Comparison of ENCODE assay signal across 21 mouse cellular contexts in genomic region chr14:36852972-36853371, GRCm38 (mm10).
DNase-seq lines count a peak whose midpoint lies in the region; ATAC-seq and TF ChIP-seq lines count a peak whose summit lies in the region.
"Had no signal": no experiment of that assay in that cellular context is flagged by ENCODE, and none has a peak within 500 bp of the region (broad histone marks: within the 10 kb centered on the region; RNA-seq: fewer than 3 reads in every experiment).

No protein-coding gene starts in this region.

- no peak overlapping the region for H3K27ac ChIP-seq in kidney, embryonic 15.5 days
- H3K27ac ChIP-seq in CH12.LX (ENCODE audit: insufficient read depth, low read depth): no peak overlapping the region
- H3K27ac ChIP-seq in limb, embryonic 13.5 days: no peak overlapping the region
- no peak overlapping the region for H3K27ac ChIP-seq in hindbrain, embryonic 12.5 days
- H3K27ac ChIP-seq: embryonic facial prominence, embryonic 15.5 days; heart, embryonic 13.5 days; hindbrain, embryonic 15.5 days had no signal

- peak; percentile 53 for DNase-seq in kidney, postnatal 10 days
- DNase-seq in CH12.LX (ENCODE audit: extremely low read depth): no peak
- DNase-seq in ZHBTc4 (ENCODE audit: low read depth, low spot score): peak; percentile 28
- DNase-seq in layer of hippocampus, postnatal 36 days: no peak
- DNase-seq: adrenal gland, postnatal 25 days; cerebellum, adult 11-12 months; cerebellum, postnatal 25 days; forebrain, postnatal 0 days; liver; lung, postnatal 10 days; midbrain, embryonic 14.5 days; spleen, adult 18-20 months; thymus, postnatal 36 days had no signal

- 69% methylated on average over 4 of the region's 4 CpGs for WGBS in kidney, embryonic 15.5 days
- 68% methylated on average over 4 of the region's 4 CpGs for WGBS in limb, embryonic 13.5 days
- WGBS in hindbrain, embryonic 12.5 days: 75% methylated on average over 4 of the region's 4 CpGs

- no peaks in the 10 kb centered on the region for H3K79me2 ChIP-seq in CH12.LX (replicated peaks; ENCODE audit: control insufficient read depth, extremely low read depth, insufficient read depth, poor library complexity, severe bottlenecking)

- H3K9ac ChIP-seq in kidney, embryonic 15.5 days: no peak overlapping the region
- no peak overlapping the region for H3K9ac ChIP-seq in CH12.LX (ENCODE audit: insufficient read depth, low read depth)
- no peak overlapping the region for H3K9ac ChIP-seq in limb, embryonic 13.5 days
- no peak overlapping the region for H3K9ac ChIP-seq in hindbrain, embryonic 12.5 days
- H3K9ac ChIP-seq: embryonic facial prominence, embryonic 15.5 days; forebrain, postnatal 0 days; heart, embryonic 13.5 days; hindbrain, embryonic 15.5 days had no signal

- no peak for TF ChIP-seq POLR2A in CH12.LX (IDR thresholded peaks at IDR 0.05; ENCODE audit: low read depth, low read length)

- dilution Hi-C loops in CH12.LX (cut with MboI; ENCODE audit: extremely low pct_ligation_motif_present, extremely low pct_unique_long_range_greater_than_20kb, low sequenced_read_pairs): no loop called here

- H3K4me2 ChIP-seq in kidney, embryonic 15.5 days: no peak overlapping the region
- no peak overlapping the region for H3K4me2 ChIP-seq in CH12.LX (ENCODE audit: insufficient read depth, low read depth, poor library complexity, severe bottlenecking)
- no peak overlapping the region for H3K4me2 ChIP-seq in limb, embryonic 13.5 days (replicated peaks)
- no peak overlapping the region for H3K4me2 ChIP-seq in hindbrain, embryonic 12.5 days (replicated peaks)
- H3K4me2 ChIP-seq: embryonic facial prominence, embryonic 15.5 days; heart, embryonic 13.5 days; hindbrain, embryonic 15.5 days had no signal

- H3K27me3 ChIP-seq in kidney, embryonic 15.5 days: no peaks in the 10 kb centered on the region
- peaks cover 9% of the 10 kb centered on the region for H3K27me3 ChIP-seq in CH12.LX (replicated peaks)
- H3K27me3 ChIP-seq in limb, embryonic 13.5 days: no peaks in the 10 kb centered on the region
- H3K27me3 ChIP-seq in hindbrain, embryonic 12.5 days: no peaks in the 10 kb centered on the region
- H3K27me3 ChIP-seq: embryonic facial prominence, embryonic 15.5 days; heart, embryonic 13.5 days; hindbrain, embryonic 15.5 days; megakaryocyte, embryonic 14.5 days had no signal

- in situ Hi-C loops in CH12.LX (cut with MboI; ENCODE audit: low pct_ligation_motif_present, low pct_unique_long_range_greater_than_20kb, low sequenced_read_pairs): loop anchor here (25.0 kb wide), 1 partner anchor 284 kb away; the partner anchor contains the start of gene Ghitm

- no peak for TF ChIP-seq RAD21 in CH12.LX (IDR thresholded peaks at IDR 0.05; ENCODE audit: low read depth, low read length)

- no peak for ATAC-seq in kidney, embryonic 15.5 days (replicated peaks; ENCODE audit: low FRiP score)
- 0 out of 2 replicates have a peak, but pooled peaks have one; percentile 40 for ATAC-seq in limb, embryonic 13.5 days (ENCODE audit: low FRiP score, low read depth)
- ATAC-seq in hindbrain, embryonic 12.5 days (ENCODE audit: low FRiP score): no peak
- ATAC-seq: forebrain, postnatal 0 days; intestine, postnatal 0 days had no signal

- H3K4me1 ChIP-seq in kidney, embryonic 15.5 days: no peaks in the 10 kb centered on the region
- no peaks in the 10 kb centered on the region for H3K4me1 ChIP-seq in CH12.LX (ENCODE audit: control insufficient read depth in 1 of 2, insufficient read depth in 2 of 2)
- H3K4me1 ChIP-seq in limb, embryonic 13.5 days: no peaks in the 10 kb centered on the region
- H3K4me1 ChIP-seq in hindbrain, embryonic 12.5 days: no peaks in the 10 kb centered on the region
- H3K4me1 ChIP-seq: embryonic facial prominence, embryonic 15.5 days; heart, embryonic 13.5 days; megakaryocyte, embryonic 14.5 days had no signal

- TF ChIP-seq EP300 in CH12.LX (IDR thresholded peaks at IDR 0.05; ENCODE audit: low read length): no peak

- no peaks in the 10 kb centered on the region for H3K36me3 ChIP-seq in kidney, embryonic 15.5 days
- H3K36me3 ChIP-seq in CH12.LX (replicated peaks in 1 of 2; ENCODE audit: control insufficient read depth in 1 of 2, insufficient read depth in 1 of 2, low read length in 1 of 2): no peaks in the 10 kb centered on the region
- no peaks in the 10 kb centered on the region for H3K36me3 ChIP-seq in limb, embryonic 13.5 days
- no peaks in the 10 kb centered on the region for H3K36me3 ChIP-seq in hindbrain, embryonic 12.5 days
- H3K36me3 ChIP-seq: embryonic facial prominence, embryonic 15.5 days; heart, embryonic 13.5 days; hindbrain, embryonic 15.5 days had no signal

- no peak overlapping the region for H3K4me3 ChIP-seq in kidney, embryonic 15.5 days (replicated peaks)
- no peak overlapping the region for H3K4me3 ChIP-seq in CH12.LX (replicated peaks in 1 of 3; ENCODE audit: low read depth in 2 of 3, low read length in 2 of 3, poor library complexity in 1 of 3)
- no peak overlapping the region for H3K4me3 ChIP-seq in limb, embryonic 13.5 days
- no peak overlapping the region for H3K4me3 ChIP-seq in hindbrain, embryonic 12.5 days
- H3K4me3 ChIP-seq: embryonic facial prominence, embryonic 15.5 days; heart, embryonic 13.5 days; hindbrain, embryonic 15.5 days; megakaryocyte, embryonic 14.5 days had no signal

- no peaks in the 10 kb centered on the region for H3K9me3 ChIP-seq in kidney, embryonic 15.5 days (replicated peaks)
- peaks cover 3% of the 10 kb centered on the region for H3K9me3 ChIP-seq in CH12.LX (replicated peaks; ENCODE audit: low read length)
- no peaks in the 10 kb centered on the region for H3K9me3 ChIP-seq in limb, embryonic 13.5 days
- no peaks in the 10 kb centered on the region for H3K9me3 ChIP-seq in hindbrain, embryonic 12.5 days (replicated peaks)
- H3K9me3 ChIP-seq: embryonic facial prominence, embryonic 15.5 days; heart, embryonic 13.5 days; hindbrain, embryonic 15.5 days had no signal

- no peak for TF ChIP-seq CTCF in CH12.LX (conservative IDR thresholded peaks at IDR 0.05 in 1 of 2, IDR thresholded peaks at IDR 0.05 in 1 of 2; ENCODE audit: low read depth in 2 of 2, low read length in 2 of 2)

TF ChIP-seq in CH12.LX, 34 proteins besides CTCF, POLR2A, EP300 and RAD21:
- TF ChIP-seq USF1 (IDR thresholded peaks at IDR 0.05; ENCODE audit: low read depth, low read length) (peak; percentile 33; the same call in 1 of the 2 replicates), CHD1 (IDR thresholded peaks at IDR 0.05; ENCODE audit: low read depth, low read length) (no peak), USF2 (conservative IDR thresholded peaks at IDR 0.05; ENCODE audit: low read depth, low read length) (peak; percentile 26; the same call in 1 of the 2 replicates)

Comparison
In these comparisons a context has a peak if more than half of its experiments do, and no peak if none do; other contexts are left out.
1. DNase-seq: peak in kidney, postnatal 10 days (single experiment) and ZHBTc4 (single experiment); none in CH12.LX (single experiment) and layer of hippocampus, postnatal 36 days (0 of 2).